Mouse (Mus musculus): ENCODE measurements around the gene Marveld2.

Marveld2 gene

GRCm38 (mm10) chr13:100616181-100617087 is at the start of gene Marveld2:
Marveld2 (minus strand) TSS chr13:100616971.
- peak; percentile 55 for DNase-seq (ENCODE audit: low read depth)

- peak; percentile 82 for DNase-seq (ENCODE audit: low read depth)
These were observed 43.2 kb upstream of the Marveld2 start for GRCm38 (mm10) chr13:100659864-100660456.

- DNase-seq (ENCODE audit: low read depth): no peak
These were observed 41.3 kb upstream of the Marveld2 start for GRCm38 (mm10) chr13:100658091-100658490.

GRCm38 (mm10) chr13:100651439-100652186 is 34.8 kb upstream of the Marveld2 start, which contains the start of gene Taf9:
Taf9 (plus strand) TSS chr13:100651579.
- no peak for DNase-seq (ENCODE audit: low read depth)

- DNase-seq (ENCODE audit: low read depth): peak; percentile 97
These were observed 34.0 kb upstream of the Marveld2 start, which contains the start of the genes Ak6 and Rad17 for GRCm38 (mm10) chr13:100650550-100651438. Ak6 (plus strand) TSS chr13:100650979. Rad17 (minus strand) TSS chr13:100651051.

GRCm38 (mm10) chr13:100648223-100648622 is 31.5 kb upstream of the Marveld2 start:
- DNase-seq (ENCODE audit: low read depth): no peak

- no peak for DNase-seq (ENCODE audit: low read depth)
These were observed 25.9 kb upstream of the Marveld2 start for GRCm38 (mm10) chr13:100642471-100643209.

- no peak for DNase-seq (ENCODE audit: low read depth)
These were observed 17.4 kb upstream of the Marveld2 start for GRCm38 (mm10) chr13:100634106-100634691.

GRCm38 (mm10) chr13:100622241-100622640 is 5.5 kb upstream of the Marveld2 start:
- DNase-seq (ENCODE audit: low read depth): no peak

- DNase-seq (ENCODE audit: low read depth): no peak
These were observed 812 bp upstream of the Marveld2 start for GRCm38 (mm10) chr13:100617583-100617982.

- no peak for DNase-seq (ENCODE audit: low read depth)
These were observed 3.9 kb downstream of the Marveld2 start for GRCm38 (mm10) chr13:100612903-100613302.

GRCm38 (mm10) chr13:100612251-100612650 is 4.5 kb downstream of the Marveld2 start:
- no peak for DNase-seq (ENCODE audit: low read depth)

GRCm38 (mm10) chr13:100611266-100611665 is 5.5 kb downstream of the Marveld2 start:
- no peak for DNase-seq (ENCODE audit: low read depth)

GRCm38 (mm10) chr13:100607756-100608155 is 9.0 kb downstream of the Marveld2 start:
- DNase-seq (ENCODE audit: low read depth): no peak

- no peak for DNase-seq (ENCODE audit: low read depth)
These were observed 10.9 kb downstream of the Marveld2 start for GRCm38 (mm10) chr13:100605845-100606244.

- DNase-seq (ENCODE audit: low read depth): no peak
These were observed 13.1 kb downstream of the Marveld2 start for GRCm38 (mm10) chr13:100603738-100604095.

- DNase-seq (ENCODE audit: low read depth): no peak
These were observed 13.6 kb downstream of the Marveld2 start for GRCm38 (mm10) chr13:100603031-100603737.

- DNase-seq (ENCODE audit: low read depth): no peak
These were observed 14.4 kb downstream of the Marveld2 start for GRCm38 (mm10) chr13:100602239-100602902.

- no peak for DNase-seq (ENCODE audit: low read depth)
These were observed 15.7 kb downstream of the Marveld2 start for GRCm38 (mm10) chr13:100601034-100601433.
